Mouse (Mus musculus): ENCODE results near the gene Ccdc117.
"Not testable (repeated sequence)": the region's sequence is repeated elsewhere in the genome, so short reads cannot be mapped to it uniquely, and the experiment has no call there.

Ccdc117 gene

GRCm38 (mm10) chr11:5530172-5530571, 11.8 kb downstream of the Ccdc117 start:
- no peak for DNase-seq

GRCm38 (mm10) chr11:5528841-5529240, 13.1 kb downstream of the Ccdc117 start:
- DNase-seq = no peak

GRCm38 (mm10) chr11:5527865-5528523, 14.0 kb downstream of the Ccdc117 start:
- no peak for DNase-seq

- no peak for DNase-seq
Measured at GRCm38 (mm10) chr11:5526573-5527439, 15.2 kb downstream of the Ccdc117 start.

- no peak for DNase-seq
Measured at GRCm38 (mm10) chr11:5525418-5525817, 16.6 kb downstream of the Ccdc117 start.

GRCm38 (mm10) chr11:5522798-5523415, 19.1 kb downstream of the Ccdc117 start:
- DNase-seq = no peak

GRCm38 (mm10) chr11:5521516-5522291, 20.3 kb downstream of the Ccdc117 start:
- DNase-seq = peak; percentile 74 to 81

GRCm38 (mm10) chr11:5521266-5521515, 20.8 kb downstream of the Ccdc117 start:
- no peak for DNase-seq

- DNase-seq = peak; percentile 99
Measured at GRCm38 (mm10) chr11:5520412-5521265, 21.3 kb downstream of the Ccdc117 start, which contains the start of gene Xbp1. Gene Xbp1, plus strand, starts transcription at chr11:5520659.

- DNase-seq = no peak
Measured at GRCm38 (mm10) chr11:5519681-5520080, 22.3 kb downstream of the Ccdc117 start.

GRCm38 (mm10) chr11:5517346-5517745, 24.6 kb downstream of the Ccdc117 start:
- DNase-seq = no peak

- DNase-seq = no peak
Measured at GRCm38 (mm10) chr11:5516617-5517016, 25.4 kb downstream of the Ccdc117 start.

GRCm38 (mm10) chr11:5516151-5516550, 25.8 kb downstream of the Ccdc117 start:
- DNase-seq = no peak

- DNase-seq = no peak
Measured at GRCm38 (mm10) chr11:5515655-5516054, 26.3 kb downstream of the Ccdc117 start.

- DNase-seq = no peak
Measured at GRCm38 (mm10) chr11:5515196-5515595, 26.8 kb downstream of the Ccdc117 start.

GRCm38 (mm10) chr11:5514091-5514490, 27.9 kb downstream of the Ccdc117 start:
- DNase-seq = no peak

GRCm38 (mm10) chr11:5512961-5513360, 29.0 kb downstream of the Ccdc117 start:
- no peak for DNase-seq

GRCm38 (mm10) chr11:5512099-5512725, 29.8 kb downstream of the Ccdc117 start:
- DNase-seq = no peak

GRCm38 (mm10) chr11:5510686-5511085, 31.3 kb downstream of the Ccdc117 start:
- DNase-seq = not testable (repeated sequence)

- no peak for DNase-seq
Measured at GRCm38 (mm10) chr11:5510099-5510391, 31.9 kb downstream of the Ccdc117 start.

- DNase-seq = no peak
Measured at GRCm38 (mm10) chr11:5509215-5510098, 32.5 kb downstream of the Ccdc117 start.

Measured in cerebellum, postnatal 14 days (tissue).